Mouse (Mus musculus) cerebellum, adult 2 months (tissue): ENCODE measurements around the gene Ctc1.

ENCODE experiments used
- CTCF ChIP-seq: fragments of 200-500 bp; IDR thresholded peaks from 2 replicates; pipeline ENCODE4 v1.5.1; 2011; ENCODE audit warnings: low read depth, mild to moderate bottlenecking, control low read depth, low read length, moderate library complexity, borderline replicate concordance; ENCODE audit not compliant: insufficient read depth
- POLR2A ChIP-seq: fragments of 200-500 bp; IDR thresholded peaks from 2 replicates; pipeline ENCODE4 v1.6.1; 2011; ENCODE audit warnings: low read length, control low read depth, borderline replicate concordance; ENCODE audit not compliant: insufficient read depth

DNA sequence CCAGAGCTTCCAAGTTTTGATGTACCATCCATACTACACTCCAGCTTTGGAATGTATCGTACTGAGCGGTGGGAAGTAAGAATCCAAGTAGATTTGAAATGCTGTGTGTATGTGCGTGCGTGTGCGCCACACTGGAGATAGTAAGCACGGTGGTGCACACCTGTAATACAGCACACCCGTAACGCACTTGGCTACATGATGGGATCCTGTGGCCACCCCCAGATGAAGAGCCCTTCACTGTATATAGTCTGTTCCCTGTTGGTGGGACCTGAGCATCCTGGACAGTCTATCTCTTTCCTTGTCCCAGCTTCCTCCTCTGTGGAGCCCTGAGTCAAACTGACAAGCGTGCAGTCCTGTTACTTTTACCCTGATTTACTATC lies 30.7 kb downstream of the Ctc1 start:
- TF ChIP-seq CTCF (no peak), POLR2A (no peak)
